Mouse (Mus musculus) CH12.LX (cell line): ENCODE data around the gene Rmdn2. TPM values are rescaled to one million over a fixed set of nuclear protein-coding genes. Genes with fewer than 3 reads are reported as not detected.

ENCODE experiments used
- DNase-seq: peaks from one replicate; pipeline ENCODE4 v3.0.0-alpha.2; 2013; ENCODE audit errors: extremely low read depth
- H3K27ac ChIP-seq: 2 replicates; pipeline ENCODE4 v1.5.1; 2012; ENCODE audit warnings: low read depth, mild to moderate bottlenecking, control low read depth, moderate library complexity; ENCODE audit not compliant: insufficient read depth
- H3K27me3 ChIP-seq: replicated peaks from 2 replicates; pipeline ENCODE3; 2012; ENCODE audit warnings: inconsistent platforms
- H3K36me3 ChIP-seq, 2 experiments: replicated peaks in 1 of 2; 2 replicates each; pipeline versions ENCODE3 to v1.6.1; 2012; ENCODE audit warnings: inconsistent platforms in 1 of 2, low read length in 1 of 2, mild to moderate bottlenecking in 1 of 2, mixed read lengths in 1 of 2, moderate library complexity in 1 of 2; ENCODE audit not compliant: control insufficient read depth in 1 of 2, insufficient read depth in 1 of 2
- H3K4me1 ChIP-seq, 2 experiments: 2 replicates each; pipeline ENCODE4 v1.6.1; 2012; ENCODE audit warnings: inconsistent platforms in 1 of 2, moderate library complexity in 1 of 2; ENCODE audit not compliant: insufficient read depth in 2 of 2, control insufficient read depth in 1 of 2
- H3K4me2 ChIP-seq: 2 replicates; pipeline ENCODE4 v1.6.1; 2012; ENCODE audit warnings: low read depth, mild to moderate bottlenecking, control low read depth; ENCODE audit not compliant: poor library complexity, insufficient read depth, severe bottlenecking
- H3K4me3 ChIP-seq, 3 experiments: fragments of 150-350 bp in 1 of 3; sonication (generic) in 1 of 3; replicated peaks in 1 of 3; 2 replicates each; pipeline versions ENCODE3 to v1.5.1; 2011 to 2012; ENCODE audit warnings: low read depth in 2 of 3, low read length in 2 of 3, mild to moderate bottlenecking in 2 of 3, moderate library complexity in 2 of 3, control low read depth in 1 of 3, improper control_type of control experiment in 1 of 3, inconsistent platforms in 1 of 3, mixed read lengths in 1 of 3; ENCODE audit not compliant: poor library complexity in 1 of 3
- H3K79me2 ChIP-seq: replicated peaks from 2 replicates; pipeline ENCODE4 v1.6.1; 2012; ENCODE audit warnings: mild to moderate bottlenecking, moderate library complexity; ENCODE audit not compliant: control insufficient read depth, poor library complexity, insufficient read depth, severe bottlenecking; ENCODE audit errors: extremely low read depth
- H3K9ac ChIP-seq: 2 replicates; pipeline ENCODE4 v1.6.1; 2012; ENCODE audit warnings: low read depth, mild to moderate bottlenecking, control low read depth, moderate library complexity; ENCODE audit not compliant: insufficient read depth
- H3K9me3 ChIP-seq: replicated peaks from 2 replicates; pipeline ENCODE3; 2012; ENCODE audit warnings: low read length, inconsistent platforms, mixed read lengths
- BHLHE40 ChIP-seq: IDR thresholded peaks from 2 replicates; pipeline ENCODE4 v1.6.1; 2011; ENCODE audit warnings: mild to moderate bottlenecking, low read depth, low read length, improper control_type of control experiment
- CHD1 ChIP-seq: IDR thresholded peaks from 2 replicates; pipeline ENCODE4 v1.6.1; 2012; ENCODE audit warnings: low read depth, low read length, improper control_type of control experiment, inconsistent platforms
- CHD2 ChIP-seq: IDR thresholded peaks from 2 replicates; pipeline ENCODE4 v1.6.1; 2011; ENCODE audit warnings: low read length, improper control_type of control experiment
- CTCF ChIP-seq, 2 experiments: IDR thresholded peaks in 1 of 2; conservative IDR thresholded peaks in 1 of 2; 2 replicates each; pipeline ENCODE4 v1.5.1; 2011 to 2012; ENCODE audit warnings: low read depth in 2 of 2, low read length in 2 of 2, improper control_type of control experiment in 1 of 2, inconsistent platforms in 1 of 2, mild to moderate bottlenecking in 1 of 2, moderate library complexity in 1 of 2
- E2F4 ChIP-seq: IDR thresholded peaks from 2 replicates; pipeline ENCODE4 v1.6.1; 2011; ENCODE audit warnings: low read depth, low read length, improper control_type of control experiment; ENCODE audit not compliant: insufficient replicate concordance
- ELF1 ChIP-seq: IDR thresholded peaks from 2 replicates; pipeline ENCODE4 v1.6.1; 2014; ENCODE audit warnings: low read depth, mild to moderate bottlenecking, inconsistent platforms, low read length, improper control_type of control experiment
- GABPA ChIP-seq: IDR thresholded peaks from 2 replicates; pipeline ENCODE4 v1.6.1; 2012; ENCODE audit warnings: low read depth, low read length, improper control_type of control experiment, inconsistent platforms; ENCODE audit not compliant: insufficient replicate concordance
- IRF4 ChIP-seq: IDR thresholded peaks from 2 replicates; pipeline ENCODE4 v1.6.1; 2014; ENCODE audit warnings: low read depth, mild to moderate bottlenecking, inconsistent platforms, low read length, improper control_type of control experiment
- MAFK ChIP-seq: IDR thresholded peaks from 2 replicates; pipeline ENCODE4 v1.6.1; 2011; ENCODE audit warnings: low read length, improper control_type of control experiment; ENCODE audit not compliant: insufficient replicate concordance
- MAX ChIP-seq: IDR thresholded peaks from 2 replicates; pipeline ENCODE4 v1.6.1; 2011; ENCODE audit warnings: low read length, improper control_type of control experiment
- MAZ ChIP-seq: IDR thresholded peaks from 2 replicates; pipeline ENCODE4 v1.6.1; 2012; ENCODE audit warnings: low read depth, mild to moderate bottlenecking, inconsistent platforms, low read length, improper control_type of control experiment, moderate library complexity
- MYC ChIP-seq: IDR thresholded peaks from 2 replicates; pipeline ENCODE4 v1.6.1; 2011; ENCODE audit warnings: low read depth, mild to moderate bottlenecking, improper control_type of control experiment, low read length
- PAX5 ChIP-seq: IDR thresholded peaks from 2 replicates; pipeline ENCODE4 v1.6.1; 2012; ENCODE audit warnings: low read length, inconsistent platforms, mixed read lengths
- RCOR1 ChIP-seq: conservative IDR thresholded peaks from 2 replicates; pipeline ENCODE4 v1.6.1; 2012; ENCODE audit warnings: low read depth, mild to moderate bottlenecking, inconsistent platforms, low read length, improper control_type of control experiment
- SIN3A ChIP-seq: IDR thresholded peaks from 2 replicates; pipeline ENCODE4 v1.6.1; 2012; ENCODE audit warnings: low read length, improper control_type of control experiment, inconsistent platforms
- UBTF ChIP-seq: IDR thresholded peaks from 2 replicates; pipeline ENCODE4 v1.6.1; 2012; ENCODE audit warnings: low read depth, mild to moderate bottlenecking, inconsistent platforms, low read length, improper control_type of control experiment, moderate library complexity
- USF2 ChIP-seq: conservative IDR thresholded peaks from 2 replicates; pipeline ENCODE4 v1.6.1; 2011; ENCODE audit warnings: low read depth, low read length, improper control_type of control experiment
- ZC3H11A ChIP-seq: IDR thresholded peaks from 2 replicates; pipeline ENCODE4 v1.6.1; 2012; ENCODE audit warnings: low read depth, mild to moderate bottlenecking, inconsistent platforms, low read length, improper control_type of control experiment
- ZKSCAN1 ChIP-seq: IDR thresholded peaks from 2 replicates; pipeline ENCODE4 v1.6.1; 2012; ENCODE audit warnings: low read depth, inconsistent platforms, low read length, improper control_type of control experiment, borderline replicate concordance
- ZNF384 ChIP-seq: IDR thresholded peaks from 2 replicates; pipeline ENCODE4 v1.6.1; 2012; ENCODE audit warnings: low read depth, low read length, improper control_type of control experiment, inconsistent platforms
- dilution Hi-C: fragments of 300-500 bp; cut with MboI; formaldehyde crosslinking; loops from 2 replicates; pipeline ENCODE4 v1.14.3; 2020; ENCODE audit warnings: low sequenced_read_pairs; ENCODE audit not compliant: extremely low pct_unique_long_range_greater_than_20kb, extremely low pct_ligation_motif_present
- in situ Hi-C: fragments of 300-500 bp; cut with MboI; formaldehyde crosslinking; loops from 3 replicates; pipeline ENCODE4 v1.14.3; 2019; ENCODE audit warnings: low sequenced_read_pairs, low pct_ligation_motif_present, low pct_unique_long_range_greater_than_20kb, mixed read lengths
- polyA plus RNA-seq: library from polyadenylated mRNA; unstranded; fragments of >175 nt; gene quantifications from 2 replicates; pipeline ENCODE4 v1.2.1, GENCODE M21; 2012; ENCODE audit warnings: low read depth; ENCODE audit not compliant: insufficient read length
- total RNA-seq, 2 experiments: library from RNA; depleted of rRNA; stranded (reverse); fragments of 300-350 nt in 1 of 2; fragments of >200 nt in 1 of 2; gene quantifications; 2 replicates each; pipeline ENCODE4 v1.2.3; 2012 to 2014

Gene Rmdn2
- total and polyA plus RNA-seq, 3 experiments, result 0.59 to 3.0 (median 2.2) TPM

DNA sequence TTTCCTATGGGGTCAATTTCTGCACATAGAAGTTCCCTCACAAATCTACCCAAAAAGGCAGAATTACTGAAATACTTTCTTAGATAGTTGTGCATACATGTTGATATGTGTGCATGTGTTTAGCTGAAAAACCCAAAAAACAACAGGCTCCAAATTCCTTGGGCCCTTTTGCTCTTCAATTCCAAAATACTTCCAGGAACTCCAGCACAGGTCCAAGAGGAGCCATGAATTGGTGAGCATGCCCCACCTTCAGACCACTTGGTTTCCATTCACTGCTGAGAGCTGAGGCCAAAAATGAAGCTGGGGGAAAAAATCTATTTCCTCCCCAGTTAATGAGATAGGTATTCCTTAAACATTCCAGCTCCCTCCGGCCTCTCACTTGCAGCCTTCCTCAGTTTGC lies 98.1 kb downstream of the Rmdn2 start:
- no peak overlapping the region for H3K4me2 ChIP-seq
- H3K4me1 ChIP-seq, result no peaks in the 10 kb centered on the region
- H3K9ac ChIP-seq, result no peak overlapping the region
- H3K4me3 ChIP-seq, result no peak overlapping the region
- DNase-seq, result no peak
- TF ChIP-seq CTCF (conservative IDR thresholded peaks at IDR 0.05 in 1 of 2, IDR thresholded peaks at IDR 0.05 in 1 of 2; ENCODE audit: low read depth in 2 of 2, low read length in 2 of 2) (no peak), RCOR1 (no peak), UBTF (no peak), GABPA (no peak)
- in situ Hi-C loops (loop anchor here (25.0 kb wide), 1 partner anchor 478 kb away; no protein-coding TSS in a partner anchor), dilution Hi-C loops (no loop called here)
- no peaks in the 10 kb centered on the region for H3K36me3 ChIP-seq
- no peak overlapping the region for H3K27ac ChIP-seq
- no peaks in the 10 kb centered on the region for H3K27me3 ChIP-seq
- H3K79me2 ChIP-seq, result no peaks in the 10 kb centered on the region
- peaks cover 8% of the 10 kb centered on the region for H3K9me3 ChIP-seq

DNA sequence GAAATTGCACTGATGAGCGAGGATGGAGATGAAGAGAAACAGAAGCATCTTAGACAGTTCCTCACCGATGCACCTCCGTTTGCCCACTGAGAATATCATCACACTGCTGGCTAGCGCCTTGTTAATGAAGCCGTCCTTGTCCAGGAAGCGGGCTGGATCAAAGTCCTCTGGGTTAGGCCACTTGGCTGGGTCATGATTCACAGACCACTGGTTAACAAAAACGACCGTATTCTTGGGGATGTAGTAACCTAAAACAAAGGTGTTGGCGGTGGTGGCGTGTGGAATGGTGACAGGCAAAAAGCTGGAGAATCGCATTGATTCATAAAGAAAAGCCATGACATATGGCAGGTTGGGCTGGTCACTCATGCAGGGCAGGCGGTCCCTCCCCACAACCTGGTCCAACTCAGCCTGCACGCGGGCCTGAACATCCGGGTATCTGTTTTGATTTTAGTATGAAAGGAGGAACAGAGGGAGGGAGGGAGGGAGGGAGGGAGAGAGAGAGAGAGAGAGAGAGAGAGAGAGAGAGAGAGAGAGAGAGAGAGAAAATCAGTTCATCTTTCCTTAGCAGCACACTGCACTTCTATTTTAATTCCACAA lies 98.7 kb downstream of the Rmdn2 start:
- Histone ChIP-seq H3K36me3 (no peaks in the 10 kb centered on the region), H3K27me3 (no peaks in the 10 kb centered on the region), H3K9me3 (peaks cover 8% of the 10 kb centered on the region), H3K27ac (no peak overlapping the region), H3K4me2 (no peak overlapping the region), H3K4me3 (no peak overlapping the region), H3K79me2 (no peaks in the 10 kb centered on the region), H3K4me1 (peaks cover 0 to 2% of the 10 kb centered on the region in 2 experiments; a peak in 1 of 4 replicates), H3K9ac (no peak overlapping the region)
- DNase-seq, result no peak
- dilution Hi-C loops, result no loop called here
- TF ChIP-seq IRF4, result no peak
- TF ChIP-seq CHD2, result no peak
- in situ Hi-C loops, result loop anchor here (25.0 kb wide), 1 partner anchor 477 kb away; no protein-coding TSS in a partner anchor

DNA sequence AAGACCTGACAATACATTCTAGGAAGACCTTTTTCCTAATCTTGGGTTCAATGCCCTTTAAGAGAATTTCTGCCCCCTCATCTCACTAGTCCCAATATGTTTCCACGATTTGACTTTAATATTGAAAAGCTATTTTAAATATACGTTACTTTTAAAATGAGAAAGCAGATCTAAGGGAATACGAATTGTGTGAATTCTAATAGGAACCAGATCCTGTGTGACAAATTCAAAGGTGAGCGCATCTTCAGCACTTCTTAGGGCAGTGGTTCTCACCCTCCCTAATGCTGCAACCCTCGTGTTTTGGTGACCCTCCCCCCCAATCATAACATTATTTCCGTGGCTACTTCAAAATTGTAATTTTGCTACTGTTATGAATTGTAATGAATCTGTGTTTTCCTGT lies 100.3 kb downstream of the Rmdn2 start:
- H3K4me2 ChIP-seq, result no peak overlapping the region
- no peak overlapping the region for H3K4me3 ChIP-seq
- peaks cover 8% of the 10 kb centered on the region for H3K9me3 ChIP-seq
- no peaks in the 10 kb centered on the region for H3K36me3 ChIP-seq
- H3K9ac ChIP-seq, result no peak overlapping the region
- dilution Hi-C loops, result no loop called here
- H3K79me2 ChIP-seq, result no peaks in the 10 kb centered on the region
- TF ChIP-seq CHD2 (no peak), ELF1 (no peak), CHD1 (no peak), MYC (no peak), SIN3A (no peak), BHLHE40 (no peak), ZNF384 (no peak), MAFK (no peak), PAX5 (no peak), USF2 (no peak), MAZ (no peak), RCOR1 (no peak), E2F4 (no peak), ZKSCAN1 (no peak), ZC3H11A (no peak), MAX (no peak), CTCF (conservative IDR thresholded peaks at IDR 0.05 in 1 of 2, IDR thresholded peaks at IDR 0.05 in 1 of 2; ENCODE audit: low read depth in 2 of 2, low read length in 2 of 2) (no peak)
- H3K4me1 ChIP-seq, result peaks cover 0 to 6% of the 10 kb centered on the region in 2 experiments; a peak in 1 of 4 replicates
- DNase-seq, result no peak
- peaks cover 14% of the 10 kb centered on the region for H3K27me3 ChIP-seq
- H3K27ac ChIP-seq, result no peak overlapping the region
- in situ Hi-C loops, result loop anchor here (25.0 kb wide), 1 partner anchor 475 kb away; no protein-coding TSS in a partner anchor
